Mouse (Mus musculus) splenic B cell, adult 2 months (primary cell): ENCODE results near the gene Zfp692.

ENCODE experiments used
- DNase-seq: peaks from one replicate; pipeline ENCODE4 v3.0.0-alpha.2; 2011; ENCODE audit warnings: low read depth, low spot score
- H3K27me3 ChIP-seq: 2 replicates; pipeline ENCODE4 v1.6.1; 2012; ENCODE audit warnings: mild to moderate bottlenecking, low read length, moderate library complexity, mixed read lengths; ENCODE audit not compliant: control insufficient read depth, poor library complexity, insufficient read depth, severe bottlenecking
- H3K36me3 ChIP-seq: 2 replicates; pipeline ENCODE4 v1.6.1; 2012; ENCODE audit warnings: mild to moderate bottlenecking, low read length, moderate library complexity, mixed read lengths; ENCODE audit not compliant: control insufficient read depth, poor library complexity, insufficient read depth, severe bottlenecking

The Zfp692 gene

GRCm38 (mm10) chr11:58323570-58324340 lies 16.9 kb downstream of the Zfp692 start:
- Histone ChIP-seq H3K27me3 (no peaks in the 10 kb centered on the region), H3K36me3 (no peaks in the 10 kb centered on the region)
- peak; percentile 18 for DNase-seq

- DNase-seq: no peak
- Histone ChIP-seq H3K27me3 (no peaks in the 10 kb centered on the region), H3K36me3 (no peaks in the 10 kb centered on the region)
Measured at GRCm38 (mm10) chr11:58324614-58325229, 17.9 kb downstream of the Zfp692 start.

DNA sequence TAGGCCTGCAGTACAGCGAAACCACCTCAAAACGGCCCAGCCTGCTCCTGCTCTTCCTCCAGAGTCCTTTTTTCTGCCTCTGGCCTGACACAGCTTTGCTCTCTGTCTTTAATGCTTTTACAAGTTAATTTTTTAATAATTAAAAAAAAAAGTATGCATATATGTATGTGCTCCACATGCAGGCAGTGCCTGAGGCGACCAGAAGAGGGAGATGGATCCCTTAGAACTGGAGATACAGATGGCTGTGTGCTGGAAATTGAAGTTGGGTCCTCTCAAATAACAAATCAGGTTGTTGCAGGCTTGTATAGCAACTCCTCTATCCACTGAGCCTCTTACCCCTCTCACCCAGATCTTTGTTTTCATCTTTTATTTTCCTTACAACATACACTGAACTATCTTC lies 19.9 kb downstream of the Zfp692 start:
- H3K36me3 ChIP-seq: no peaks in the 10 kb centered on the region
- peak; percentile 54 for DNase-seq
- no peaks in the 10 kb centered on the region for H3K27me3 ChIP-seq

GRCm38 (mm10) chr11:58329906-58330275 lies 23.0 kb downstream of the Zfp692 start:
- H3K27me3 ChIP-seq: no peaks in the 10 kb centered on the region
- H3K36me3 ChIP-seq: no peaks in the 10 kb centered on the region

DNA sequence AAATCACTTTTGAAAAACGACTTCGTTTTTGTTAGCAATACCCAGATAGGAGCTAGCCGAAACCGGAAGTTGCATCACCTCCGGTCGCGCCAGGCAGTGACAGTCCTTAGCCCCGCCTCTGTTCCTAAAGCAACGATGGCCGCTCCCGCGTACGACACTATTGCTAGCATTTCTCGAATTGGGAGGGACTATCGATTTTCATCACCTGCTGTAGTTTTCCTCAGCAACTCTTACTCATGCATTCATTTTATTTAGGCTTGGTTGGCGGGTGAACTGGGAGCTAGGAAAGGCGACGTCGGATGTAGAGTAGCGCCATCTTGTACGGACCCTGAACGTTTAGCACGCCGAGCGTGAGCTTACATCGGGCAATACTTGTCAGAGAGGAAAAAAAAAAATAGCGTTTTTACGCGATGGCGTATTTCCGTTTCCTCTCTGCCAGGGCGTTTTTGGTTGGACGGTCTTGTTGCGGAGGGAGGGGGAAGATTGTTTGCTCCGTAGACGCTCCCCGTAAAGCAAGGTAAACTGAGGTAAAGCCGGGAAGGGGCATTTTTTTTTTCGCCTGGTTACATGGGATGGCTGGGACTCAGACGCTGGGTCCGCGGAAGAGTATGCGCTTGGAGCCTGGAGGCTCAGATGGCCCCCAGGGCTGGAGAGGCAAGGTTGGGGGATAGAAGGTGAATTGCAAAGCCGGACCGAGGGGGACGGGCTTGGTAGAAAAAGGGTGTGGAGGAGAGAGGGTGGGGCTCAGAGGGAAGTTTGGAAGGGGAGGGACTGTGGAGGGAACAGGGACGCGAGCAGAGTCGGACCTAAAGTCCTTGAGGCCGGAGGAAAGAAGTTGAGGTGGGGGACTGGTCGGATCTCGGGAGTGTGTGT lies 23.6 kb downstream of the Zfp692 start, which contains the start of the genes Zfp672 and Sh3bp5l:
Zfp672 (minus strand) TSS at position 64 of the 873 bp plus-strand sequence.
Sh3bp5l (plus strand) TSS at position 449 of the 873 bp plus-strand sequence.
- Histone ChIP-seq H3K27me3 (no peaks in the 10 kb centered on the region), H3K36me3 (no peaks in the 10 kb centered on the region)
- DNase-seq: peak; percentile 94

More at GRCm38 (mm10) chr11:58329906-58330275, 23.0 kb downstream of the Zfp692 start:
- no peak for DNase-seq

- H3K27me3 ChIP-seq: no peaks in the 10 kb centered on the region
- DNase-seq: no peak
Measured at GRCm38 (mm10) chr11:58331149-58331495, 24.3 kb downstream of the Zfp692 start.

DNA sequence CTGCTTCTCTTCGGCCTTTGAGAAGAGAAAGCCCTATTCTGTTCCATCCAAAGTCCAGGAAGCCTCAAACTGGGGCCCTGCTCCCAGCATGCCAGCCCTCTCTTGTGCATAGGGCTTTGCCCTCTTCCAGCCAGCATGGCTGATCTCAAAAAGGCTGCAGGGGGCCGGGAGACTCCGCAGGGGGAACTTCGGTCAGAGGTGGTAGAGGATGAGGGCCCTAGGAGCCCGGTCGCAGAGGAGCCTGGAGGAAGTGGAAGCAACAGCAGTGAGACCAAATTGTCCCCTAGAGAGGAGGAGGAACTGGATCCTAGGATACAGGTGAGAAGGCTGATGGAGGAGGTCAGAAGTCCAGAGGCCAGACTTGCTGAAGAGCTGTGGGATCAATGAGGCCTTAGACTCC lies 24.7 kb downstream of the Zfp692 start:
- no peak for DNase-seq
- Histone ChIP-seq H3K27me3 (no peaks in the 10 kb centered on the region), H3K36me3 (no peaks in the 10 kb centered on the region)

More at GRCm38 (mm10) chr11:58331149-58331495, 24.3 kb downstream of the Zfp692 start:
- no peaks in the 10 kb centered on the region for H3K36me3 ChIP-seq

- peaks cover 6% of the 10 kb centered on the region for H3K36me3 ChIP-seq
- DNase-seq: no peak
- no peaks in the 10 kb centered on the region for H3K27me3 ChIP-seq
Measured at GRCm38 (mm10) chr11:58334746-58335145, 27.9 kb downstream of the Zfp692 start.

- Histone ChIP-seq H3K27me3 (no peaks in the 10 kb centered on the region), H3K36me3 (peaks cover 3% of the 10 kb centered on the region)
- no peak for DNase-seq
Measured at GRCm38 (mm10) chr11:58346745-58347144, 39.9 kb downstream of the Zfp692 start.

DNA sequence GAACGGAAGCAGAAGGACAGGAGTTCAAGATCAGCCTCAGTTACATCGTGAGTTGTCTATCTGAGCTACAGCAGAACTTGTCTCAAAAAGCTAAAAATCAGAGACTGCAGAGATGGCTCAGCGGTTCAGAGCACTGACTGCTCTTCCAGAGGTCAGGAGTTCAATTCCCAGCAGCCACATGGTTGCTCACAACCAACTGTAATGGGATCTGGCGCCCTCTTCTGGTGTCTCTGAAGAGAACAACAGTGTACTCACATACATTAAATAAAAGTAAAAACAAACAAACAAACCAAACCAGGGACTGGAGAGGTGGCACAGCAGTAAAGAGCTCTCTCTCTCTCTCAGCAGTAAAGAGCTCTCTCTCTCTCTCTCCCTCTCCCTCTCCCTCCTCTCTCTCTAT lies 43.8 kb downstream of the Zfp692 start:
- DNase-seq: peak; percentile 35
- peaks cover 2% of the 10 kb centered on the region for H3K36me3 ChIP-seq
- H3K27me3 ChIP-seq: no peaks in the 10 kb centered on the region

- no peak for DNase-seq
- Histone ChIP-seq H3K27me3 (no peaks in the 10 kb centered on the region), H3K36me3 (0 out of 2 replicates have a peak, but pooled peaks cover 1% of the 10 kb centered on the region)
Measured at GRCm38 (mm10) chr11:58351179-58351578, 44.3 kb downstream of the Zfp692 start.

- Histone ChIP-seq H3K27me3 (no peaks in the 10 kb centered on the region), H3K36me3 (0 out of 2 replicates have a peak, but pooled peaks cover 1% of the 10 kb centered on the region)
- peak; percentile 13 for DNase-seq
Measured at GRCm38 (mm10) chr11:58352681-58353548, 46.0 kb downstream of the Zfp692 start.

- no peaks in the 10 kb centered on the region for H3K27me3 ChIP-seq
- 0 out of 2 replicates have a peak, but pooled peaks cover 1% of the 10 kb centered on the region for H3K36me3 ChIP-seq
- no peak for DNase-seq
Measured at GRCm38 (mm10) chr11:58353709-58354108, 46.8 kb downstream of the Zfp692 start.

GRCm38 (mm10) chr11:58354476-58354875 lies 47.6 kb downstream of the Zfp692 start:
- no peaks in the 10 kb centered on the region for H3K36me3 ChIP-seq
- DNase-seq: no peak
- no peaks in the 10 kb centered on the region for H3K27me3 ChIP-seq
